Mouse (Mus musculus): ENCODE measurements at regions not wholly inside any gene's neighbourhood (a gene's known extent, or its start where the extent isn't known, plus 50 kb on each side); places are given as distances from the start of the nearest gene placed in this dataset.

DNA sequence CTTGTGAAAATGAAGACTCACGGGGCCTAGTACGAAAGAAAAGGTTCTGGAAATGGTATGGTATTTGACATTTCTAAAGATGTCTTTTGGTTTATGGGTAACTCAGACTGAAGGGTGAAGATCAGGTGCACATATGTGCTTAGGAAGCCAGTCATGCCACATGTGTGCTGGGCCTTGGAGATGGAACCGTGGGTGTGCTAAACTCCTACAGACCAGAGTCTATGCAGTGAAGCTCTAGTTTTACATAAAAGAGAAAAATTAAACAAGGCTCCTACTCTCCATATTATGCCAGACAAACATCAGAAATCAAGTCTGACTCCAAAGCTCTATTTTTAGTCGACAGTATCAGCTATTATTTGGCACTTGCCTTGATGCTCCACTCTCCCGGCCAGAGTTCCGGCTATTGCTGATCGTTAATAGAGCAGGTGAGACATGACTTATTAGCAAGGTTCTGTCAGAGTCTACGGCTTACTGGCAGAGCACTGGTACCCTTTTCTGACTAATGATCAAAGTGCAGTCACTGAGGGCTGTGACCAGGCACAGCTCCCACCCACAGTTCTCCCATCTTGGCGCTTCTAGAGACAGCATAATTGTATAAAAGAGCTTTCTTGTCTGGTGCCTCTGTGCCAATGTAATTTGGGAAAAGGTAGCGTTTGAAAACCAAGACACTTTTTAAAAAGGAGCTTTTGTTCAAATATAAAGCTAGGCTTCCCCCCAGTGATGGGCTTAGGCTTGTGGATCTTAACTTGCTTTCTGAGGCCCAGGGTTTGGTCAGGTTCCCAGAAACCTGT, 119.2 kb upstream of the Ccdc122 start:
- CTCF ChIA-PET: no interaction called here

DNA sequence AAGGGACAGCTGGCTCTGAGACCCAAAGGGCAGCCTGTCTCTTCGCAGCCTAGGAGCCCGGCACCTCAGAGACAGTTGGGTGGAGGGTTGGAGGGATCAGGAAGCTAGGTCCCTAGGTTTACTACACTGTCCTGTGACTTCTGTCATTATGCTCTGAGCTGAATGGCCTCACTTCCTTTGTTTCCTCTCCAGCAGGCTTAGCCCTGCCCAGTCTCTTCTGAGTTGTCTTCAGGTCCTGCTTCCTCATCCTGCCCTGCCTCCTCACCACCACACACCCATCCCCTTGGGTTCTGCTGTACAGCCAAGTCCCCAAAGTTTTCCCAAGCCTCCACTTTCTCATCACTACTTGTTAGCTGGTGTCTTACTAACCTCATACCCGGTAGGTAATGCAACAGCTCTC, 122.7 kb upstream of the Ccdc122 start:
- CTCF ChIA-PET: no interaction called here

DNA sequence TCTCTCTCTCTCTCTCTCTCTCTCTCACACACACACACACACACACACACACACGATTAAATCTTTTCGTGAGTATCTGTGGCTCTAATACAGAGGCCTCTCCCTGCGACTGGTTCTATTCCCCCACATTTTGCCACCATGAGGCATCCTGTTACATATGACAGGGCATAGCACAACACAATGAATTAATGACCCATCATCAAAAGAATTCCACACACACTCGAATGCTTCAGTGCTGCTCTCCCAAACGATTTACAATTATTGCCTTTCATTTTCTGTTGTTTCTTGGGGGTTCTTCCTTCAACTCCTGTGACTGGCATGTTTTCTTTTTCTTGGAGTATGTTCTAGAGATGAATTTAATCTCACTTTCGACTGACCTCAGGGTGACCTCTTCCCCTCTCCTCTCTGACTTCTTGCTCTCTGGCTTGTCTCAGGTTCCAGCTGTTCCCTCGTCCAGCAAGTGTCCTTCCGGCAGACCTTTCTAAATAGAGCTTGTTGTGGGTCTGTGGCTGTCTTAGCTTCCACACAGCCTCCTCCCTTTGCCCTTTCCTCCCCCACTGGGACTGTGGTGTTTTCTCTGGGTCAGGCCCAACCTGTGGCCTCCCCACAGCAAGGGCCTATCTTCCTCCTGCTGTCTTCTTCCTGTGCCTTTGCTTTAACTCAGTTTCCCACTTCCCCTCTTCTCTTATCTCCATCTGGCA, 124.1 kb upstream of the Ccdc122 start:
- CTCF ChIA-PET: no interaction called here

DNA sequence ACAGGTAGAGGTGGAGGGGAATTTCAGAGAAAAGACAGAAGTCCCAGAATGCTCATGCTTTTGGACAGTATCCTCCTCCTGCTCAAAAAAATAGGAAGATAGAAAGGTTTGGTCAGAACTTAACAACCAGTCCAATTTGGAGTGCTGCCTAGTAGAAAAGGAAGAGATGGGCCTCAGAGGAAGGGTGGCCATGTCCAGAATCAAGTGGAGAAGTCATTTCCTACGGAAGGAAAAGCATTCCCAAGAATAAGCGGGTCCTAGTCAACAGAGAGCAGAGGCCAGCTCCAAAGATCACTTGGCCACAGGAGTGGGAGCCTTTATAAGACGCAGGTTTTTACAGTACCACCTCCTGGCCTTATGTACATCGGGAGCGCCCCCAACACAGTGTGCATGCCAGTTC, 125.3 kb upstream of the Ccdc122 start:
- CTCF ChIA-PET: interaction anchor here (0.6 kb wide), 1 partner anchor 531 kb away, joined by 3 read pairs; no protein-coding TSS in a partner anchor

DNA sequence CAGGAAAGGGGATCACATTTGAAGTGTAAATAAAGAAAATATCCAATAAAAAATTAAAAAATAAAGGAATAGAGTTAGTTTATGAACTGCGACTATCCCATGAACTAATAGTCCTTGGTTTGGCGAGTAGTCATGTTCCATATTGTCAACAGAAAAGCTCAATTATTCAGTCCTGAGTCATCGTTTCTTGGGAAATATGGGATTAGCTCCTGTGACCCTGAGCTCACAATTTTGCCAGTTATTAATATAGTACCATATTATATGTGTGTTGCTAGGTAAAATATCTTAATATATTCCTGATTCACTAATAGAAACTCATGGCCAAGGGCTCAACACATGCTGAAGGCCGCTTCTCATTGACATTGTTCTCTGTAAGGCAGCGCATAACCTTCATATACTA, 126.4 kb upstream of the Ccdc122 start:
- CTCF ChIA-PET: no interaction called here

DNA sequence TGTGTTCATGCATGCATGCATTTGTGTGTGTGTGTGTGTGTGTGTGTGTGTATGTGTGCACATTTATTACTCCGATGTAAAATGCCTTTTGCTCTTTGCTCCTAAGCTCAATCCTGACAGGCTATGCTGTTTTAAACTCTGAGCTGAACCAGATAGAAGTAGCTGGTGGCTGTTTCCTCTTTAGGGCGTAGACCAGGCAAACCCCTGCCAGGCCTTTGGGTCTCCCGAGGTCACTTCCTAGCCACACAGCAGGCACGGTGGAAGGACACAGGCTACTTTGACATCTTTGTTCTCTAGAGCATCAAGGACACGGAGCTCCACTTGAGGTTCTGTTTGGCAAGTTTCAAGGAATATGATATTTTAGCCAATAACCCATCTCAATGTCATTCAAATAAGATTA, 128.6 kb upstream of the Ccdc122 start:
- CTCF ChIA-PET: no interaction called here

DNA sequence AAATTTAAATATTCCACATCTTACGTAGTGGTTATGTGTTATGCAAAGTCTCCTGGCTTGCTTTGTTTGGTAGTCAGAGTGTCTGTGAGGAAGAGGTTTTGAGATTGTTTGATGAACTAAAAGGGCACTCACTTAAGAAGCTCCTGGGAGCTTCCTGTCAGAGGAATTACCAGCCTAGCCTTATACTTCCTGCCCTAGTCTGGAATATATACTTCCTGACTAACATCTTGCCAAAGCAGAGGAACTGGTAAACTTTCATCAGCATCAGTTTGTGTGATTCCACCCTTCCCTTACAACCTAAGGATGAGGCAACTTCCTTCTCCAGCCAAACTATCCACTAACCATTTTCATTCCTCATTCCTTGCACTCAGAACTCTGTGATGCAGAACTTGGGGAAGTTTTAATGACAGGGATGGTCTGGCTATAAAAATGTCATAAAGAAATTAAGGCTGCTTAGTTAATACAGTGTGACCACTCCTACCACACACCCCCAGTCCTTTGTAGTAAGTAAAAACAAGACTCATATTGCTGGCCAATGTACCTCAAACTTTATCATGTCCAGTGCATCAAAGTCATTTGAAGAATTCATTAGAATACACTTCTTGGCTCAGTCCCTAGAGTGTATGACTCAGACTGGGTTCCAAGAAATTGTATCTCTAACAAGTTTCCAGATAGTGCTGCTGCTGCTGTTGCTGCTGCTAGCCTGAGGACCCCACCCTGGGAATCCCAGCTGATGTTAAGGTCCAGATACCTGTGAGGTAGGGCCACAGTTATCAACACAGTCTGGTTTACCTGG, 133.4 kb upstream of the Ccdc122 start:
- CTCF ChIA-PET: no interaction called here

DNA sequence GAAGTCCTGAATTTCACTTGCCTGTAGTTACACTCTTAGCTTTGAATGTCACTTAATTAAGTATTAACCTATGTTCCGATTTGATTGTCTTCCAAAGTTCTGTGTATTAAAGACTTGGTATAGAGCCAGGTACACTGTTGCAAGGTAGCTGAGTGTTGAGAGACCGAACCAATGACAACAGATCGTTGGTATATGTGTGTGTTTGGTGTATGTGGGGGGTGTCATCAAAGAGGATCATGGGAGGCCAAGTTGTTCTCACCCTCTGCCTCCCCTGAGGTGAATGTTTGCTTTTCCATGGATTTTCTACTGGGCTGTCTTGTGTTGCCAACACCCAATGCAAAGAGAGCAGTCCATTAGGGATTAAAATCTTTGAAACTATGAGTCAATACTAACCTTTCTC, 135.1 kb upstream of the Ccdc122 start:
- CTCF ChIA-PET: interaction anchor here (0.6 kb wide), 1 partner anchor 778 kb away, joined by 5 read pairs; no protein-coding TSS in a partner anchor

DNA sequence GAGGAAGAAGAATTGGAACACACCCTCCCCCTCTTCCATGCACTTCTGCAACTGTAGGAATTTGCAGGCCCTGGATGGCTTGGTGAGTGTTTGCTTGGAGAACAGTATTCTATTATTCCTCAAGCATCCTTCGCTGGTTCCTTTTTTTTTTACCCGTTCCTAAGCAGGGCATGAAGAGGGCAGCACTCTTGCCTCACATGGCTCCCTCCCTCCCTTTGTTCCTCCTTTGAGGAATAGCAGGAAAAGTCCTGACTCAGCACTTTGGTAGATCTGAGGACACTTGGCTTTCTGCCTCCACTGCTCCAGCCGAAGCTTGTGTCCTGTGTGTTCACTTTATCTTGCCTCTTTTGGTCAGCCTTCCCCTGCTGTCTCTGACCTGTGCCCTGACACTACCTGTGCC, 137.2 kb upstream of the Ccdc122 start:
- CTCF ChIA-PET: no interaction called here

DNA sequence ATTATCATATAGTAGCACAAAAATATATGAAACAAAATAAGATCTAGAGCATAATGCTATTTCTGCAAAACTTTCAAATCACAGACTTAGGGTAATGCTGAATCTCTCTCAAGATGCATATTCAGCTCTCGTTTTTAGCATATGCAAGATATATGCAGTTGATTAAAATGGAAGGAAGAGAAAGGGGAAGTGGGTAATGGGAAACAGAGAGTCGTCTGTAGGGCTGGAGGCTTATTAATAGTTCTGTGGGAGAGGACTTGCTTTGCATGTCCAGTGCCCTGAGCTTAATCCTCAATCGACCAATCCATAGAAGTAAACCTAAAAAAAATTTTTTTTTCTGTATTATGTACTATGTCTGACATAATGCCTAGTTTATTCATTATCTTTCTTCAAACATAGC, 148.9 kb upstream of the Ccdc122 start:
- CTCF ChIA-PET: interaction anchor here (0.6 kb wide), 1 partner anchor 1758 kb away, joined by 24 read pairs; no protein-coding TSS in a partner anchor

DNA sequence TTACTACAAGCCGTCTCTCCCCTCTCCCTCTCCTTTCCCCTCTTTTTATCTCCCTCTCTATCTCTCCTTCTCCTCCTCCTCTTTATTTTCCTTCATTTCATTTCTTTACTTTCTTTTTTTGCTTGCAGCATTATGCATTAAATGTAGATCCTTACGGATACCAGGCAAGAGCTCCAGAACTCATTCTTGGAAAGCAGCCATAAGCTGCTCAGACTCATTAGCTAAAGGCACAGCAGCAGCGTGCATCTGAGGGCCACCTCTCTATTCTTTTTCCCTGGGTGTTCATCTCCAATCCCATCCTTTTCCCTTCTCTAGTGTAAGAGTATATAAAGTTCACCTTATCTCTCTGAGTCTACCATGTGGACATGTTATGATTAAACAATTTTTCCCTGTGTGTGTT, 149.4 kb upstream of the Ccdc122 start:
- CTCF ChIA-PET: interaction anchor here (0.6 kb wide), 1 partner anchor 1758 kb away, joined by 24 read pairs; no protein-coding TSS in a partner anchor

DNA sequence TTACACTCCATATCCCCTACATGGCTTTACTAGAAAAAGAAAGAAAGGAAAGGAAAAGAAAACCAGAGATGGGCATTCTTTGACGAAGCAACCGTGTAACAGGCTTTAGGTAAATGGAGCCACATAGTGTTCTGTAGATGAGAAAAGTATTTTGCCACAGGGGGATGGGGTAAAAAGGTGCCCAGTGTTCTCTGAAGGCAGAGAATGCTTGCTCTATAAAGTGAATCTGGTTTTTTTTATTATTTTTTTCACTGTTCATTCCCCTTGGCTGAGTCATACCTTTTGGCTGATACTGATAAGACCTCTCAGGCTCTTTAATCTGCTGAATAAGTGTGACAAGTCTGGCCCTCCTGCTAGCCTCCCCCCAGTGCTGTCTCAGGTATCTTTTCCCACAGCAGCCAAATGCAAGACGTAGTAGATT, 153.3 kb upstream of the Ccdc122 start:
- CTCF ChIA-PET: no interaction called here

DNA sequence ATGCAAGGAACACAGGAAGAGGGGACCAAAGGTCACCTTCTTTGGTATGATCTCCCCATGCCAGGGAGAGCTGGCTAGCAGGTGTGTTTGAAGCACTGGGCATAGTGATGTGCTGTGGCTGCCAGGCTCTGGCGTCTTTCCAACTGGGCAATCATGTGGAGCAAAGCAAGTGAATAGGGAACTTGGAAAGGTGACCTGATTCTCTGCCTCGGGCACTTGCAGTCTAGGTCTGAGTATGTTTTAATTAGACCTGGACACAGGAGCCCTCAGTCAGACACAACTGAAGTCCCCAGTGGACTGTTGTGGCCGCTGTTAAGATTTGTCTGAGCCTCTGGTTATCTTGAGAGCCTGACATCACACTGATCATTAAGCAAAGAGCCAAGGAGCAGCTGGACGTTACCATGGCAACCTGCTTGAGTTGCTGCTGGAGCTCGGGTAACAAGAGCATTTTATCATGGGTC, 153.8 kb upstream of the Ccdc122 start:
- CTCF ChIA-PET: no interaction called here

DNA sequence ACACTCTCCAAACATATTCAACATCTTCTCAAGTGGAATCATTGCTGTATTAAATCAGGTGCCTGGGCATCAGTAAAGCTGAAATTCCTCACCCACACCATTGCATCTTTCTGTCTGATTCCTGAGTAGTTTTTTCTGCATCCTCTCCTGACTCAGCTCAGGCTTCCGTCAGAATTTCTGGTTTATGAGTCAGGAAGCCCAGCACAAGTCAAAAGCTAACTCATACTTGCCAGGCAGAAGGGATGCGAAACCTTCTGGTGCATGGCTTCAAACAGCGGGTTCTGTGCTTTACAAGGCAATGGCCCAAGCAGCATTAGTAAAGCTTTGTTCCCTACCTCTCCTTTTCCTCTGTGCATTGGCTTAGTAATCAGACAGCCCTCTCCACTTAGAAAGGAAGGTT, 155.7 kb upstream of the Ccdc122 start:
- CTCF ChIA-PET: no interaction called here

DNA sequence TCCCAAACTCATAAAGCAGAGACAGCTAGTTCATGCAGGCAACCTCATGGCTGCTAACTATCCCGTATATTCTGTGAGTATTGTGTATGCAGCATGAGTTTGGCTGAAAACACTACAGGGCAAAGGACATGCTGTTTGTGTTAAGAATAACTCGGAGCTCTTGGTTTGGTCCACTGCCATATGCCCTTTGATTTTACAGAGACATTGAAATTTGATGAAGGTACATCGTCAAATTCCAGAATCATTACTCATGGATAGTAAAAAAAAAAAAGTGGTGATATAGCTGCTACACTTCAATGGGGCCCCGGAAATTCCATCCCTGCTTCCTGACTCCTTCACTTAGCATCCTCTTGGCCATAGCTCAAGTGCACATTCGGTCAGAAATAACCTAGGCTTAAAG, 159.3 kb upstream of the Ccdc122 start:
- CTCF ChIA-PET: interaction anchor here (0.7 to 2.2 kb wide), 3 partner anchors 100 to 493 kb away, joined by 4 to 7 read pairs (median 6); no protein-coding TSS in a partner anchor

DNA sequence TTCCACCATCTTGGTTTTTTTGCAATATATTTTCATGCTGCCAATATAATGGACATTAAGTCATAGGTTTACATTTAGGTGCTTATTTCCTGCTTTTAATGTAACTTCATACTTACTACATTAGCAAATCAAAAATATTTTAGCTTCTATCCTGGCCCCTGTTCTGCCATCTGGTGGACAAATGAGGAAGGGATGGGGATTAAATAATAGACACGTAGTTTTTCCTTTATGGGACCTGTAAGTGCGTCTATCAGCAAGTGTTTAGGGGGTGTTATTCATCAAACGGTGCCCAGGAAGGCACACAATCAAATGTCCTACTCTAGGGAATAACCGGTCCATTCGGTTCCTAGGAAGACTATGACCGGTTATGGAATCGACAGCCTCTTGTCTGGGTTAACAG, 160.6 kb upstream of the Ccdc122 start:
- CTCF ChIA-PET: interaction anchor here (0.7 to 2.2 kb wide), 3 partner anchors 368 to 374 kb away, joined by 3 to 8 read pairs (median 6); no protein-coding TSS in a partner anchor

DNA sequence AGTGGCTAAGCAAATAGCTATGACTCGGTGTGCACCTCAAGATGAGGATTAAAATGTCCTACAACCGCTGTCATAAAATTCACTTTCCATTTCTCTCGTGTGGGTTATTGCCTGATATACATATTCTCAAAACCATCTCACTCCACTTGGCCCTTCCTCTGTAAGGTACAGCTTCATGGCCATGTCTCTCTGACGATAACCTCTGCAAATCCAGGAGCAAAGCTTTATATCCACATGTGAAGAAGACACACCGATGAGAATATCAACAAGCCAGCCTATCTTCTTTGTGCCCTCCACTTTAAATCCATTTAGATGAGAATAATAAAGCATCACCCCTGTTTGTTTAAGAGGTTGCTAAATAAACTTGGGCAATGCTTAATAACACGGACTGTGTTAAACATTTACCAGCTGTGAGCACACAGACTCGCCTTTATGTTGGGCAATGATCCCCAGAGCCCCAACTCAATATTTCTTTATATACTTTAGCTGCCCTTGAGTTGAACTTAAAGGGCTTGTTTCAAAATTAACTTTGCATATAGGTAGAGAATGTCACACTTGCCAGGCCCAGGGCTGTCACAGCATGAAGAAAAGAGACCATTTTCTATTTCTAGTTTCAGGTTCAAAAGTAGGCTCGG, 161.2 kb upstream of the Ccdc122 start:
- CTCF ChIA-PET: interaction anchor here (1.7 to 2.2 kb wide), 2 partner anchors 368 to 373 kb away, joined by 6 to 8 read pairs; no protein-coding TSS in a partner anchor

DNA sequence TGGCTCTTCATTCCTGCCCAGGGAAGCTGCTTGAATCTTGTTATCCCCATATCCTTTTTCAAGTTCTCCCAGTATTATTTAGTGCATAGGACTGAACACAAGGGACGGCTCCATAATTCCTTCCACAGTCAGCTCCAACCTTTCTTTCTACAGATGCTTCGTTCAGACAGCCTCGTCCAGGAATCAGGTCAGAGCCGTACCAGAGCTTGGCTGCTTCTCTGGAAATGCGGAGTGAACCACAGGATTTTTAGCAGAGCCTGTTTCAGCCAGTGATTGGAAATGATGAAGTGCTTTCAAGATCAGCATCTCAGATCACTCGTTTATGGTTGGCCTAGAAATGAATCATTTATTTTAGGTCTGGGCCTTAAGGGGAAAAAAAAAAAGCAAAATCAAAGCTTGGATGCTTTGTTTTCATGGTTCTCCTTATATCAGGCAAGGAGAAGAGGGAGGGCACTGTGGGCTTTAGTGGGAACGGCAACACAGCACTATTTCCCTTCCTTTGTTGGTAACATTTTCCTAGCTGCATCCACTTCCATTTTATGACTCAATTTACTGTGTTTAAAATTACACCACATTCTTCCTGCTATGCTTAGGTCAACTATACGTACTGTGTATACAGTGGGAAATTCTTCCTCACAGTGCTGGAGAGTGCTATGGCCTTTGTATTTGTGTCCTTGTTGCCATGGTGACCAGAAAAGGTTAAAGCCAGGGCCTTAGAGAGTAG, 161.9 kb upstream of the Ccdc122 start:
- CTCF ChIA-PET: interaction anchor here (1.7 kb wide), 1 partner anchor 368 kb away, joined by 8 read pairs; no protein-coding TSS in a partner anchor

DNA sequence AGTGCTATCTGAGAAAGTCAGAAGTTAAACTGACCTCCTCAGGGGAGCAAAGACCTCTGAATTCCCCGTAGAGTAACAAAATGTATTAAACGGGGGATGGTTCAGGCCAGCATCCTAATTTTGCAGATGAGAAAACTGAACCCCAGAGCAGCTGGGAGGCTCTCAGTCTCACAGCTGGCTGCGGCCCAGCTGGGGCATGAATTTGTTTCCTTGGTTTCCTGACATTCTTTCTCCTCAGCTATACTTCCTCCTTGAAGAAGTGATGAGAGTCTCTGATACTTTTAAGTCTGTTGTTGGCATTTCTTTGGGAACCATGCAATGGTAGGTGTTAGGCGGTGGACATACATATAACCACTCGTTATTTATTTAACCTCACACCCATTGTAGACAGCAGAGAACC, 162.9 kb upstream of the Ccdc122 start:
- CTCF ChIA-PET: no interaction called here

DNA sequence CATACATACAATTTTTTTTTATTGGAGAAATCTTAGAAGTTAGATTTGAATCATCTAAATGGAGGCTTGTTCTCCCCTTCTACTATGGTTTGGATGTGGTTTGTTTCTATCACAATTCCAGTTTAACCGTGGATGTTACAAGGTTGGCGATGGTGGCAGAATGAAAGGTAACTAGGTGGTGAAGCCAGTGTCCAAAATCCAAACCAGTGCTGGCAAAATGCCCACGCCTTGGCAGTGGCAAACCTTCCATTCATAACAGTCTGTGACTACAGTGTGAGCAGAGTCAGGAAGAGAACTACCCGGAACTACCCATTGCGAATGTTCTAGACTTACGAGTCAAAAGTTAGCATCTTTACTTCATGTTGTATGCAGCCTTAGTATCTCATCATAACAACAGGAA, 163.6 kb upstream of the Ccdc122 start:
- CTCF ChIA-PET: interaction anchor here (0.5 to 0.6 kb wide), 2 partner anchors 135 to 1852 kb away, joined by 7 read pairs; no protein-coding TSS in a partner anchor

DNA sequence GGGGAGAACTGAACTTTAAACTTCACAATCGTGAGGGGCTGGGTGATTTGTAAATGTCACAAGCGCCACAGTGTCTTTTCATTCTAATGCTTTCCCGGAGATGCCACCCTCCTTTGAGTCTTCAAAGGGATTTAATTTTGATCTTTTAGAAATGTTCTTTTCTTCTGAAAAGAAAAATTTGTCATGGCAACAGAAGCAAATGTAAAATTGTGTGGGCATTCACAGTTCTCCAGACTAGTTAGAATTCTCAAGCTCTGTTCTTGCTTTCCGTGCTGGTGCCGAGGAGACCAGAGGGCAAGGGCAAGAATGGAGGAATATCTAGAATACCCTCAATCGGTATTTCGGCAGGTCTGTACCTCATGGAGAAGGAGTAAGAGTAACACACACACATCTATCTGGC, 164.1 kb upstream of the Ccdc122 start:
- CTCF ChIA-PET: interaction anchor here (0.6 kb wide), 1 partner anchor 1851 kb away, joined by 7 read pairs; no protein-coding TSS in a partner anchor
